Mouse (Mus musculus): ENCODE data around the gene Zfp638.

Gene Zfp638

DNA sequence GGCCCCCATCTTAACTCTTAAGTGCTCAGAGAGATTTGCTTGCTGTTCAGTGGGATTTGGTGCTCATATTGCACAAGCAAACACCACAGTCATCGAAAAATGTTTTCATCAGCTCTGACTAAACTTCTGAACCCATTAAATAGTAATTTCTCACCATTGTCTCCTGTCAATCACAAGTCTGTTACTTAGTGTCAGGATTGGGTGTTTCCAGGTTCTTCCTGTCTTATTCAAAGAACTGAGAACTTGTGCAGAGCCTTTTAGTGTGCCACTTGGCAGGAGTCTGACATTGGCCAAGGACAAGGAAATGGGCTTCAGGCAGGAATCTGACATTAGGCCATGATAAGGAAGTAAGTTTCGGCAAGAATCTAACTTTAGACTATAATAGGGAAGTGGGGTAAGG lies 28.9 kb upstream of the Zfp638 start:
- H3K36me3 ChIP-seq (ENCODE audit: insufficient read depth, low read length), result no peaks in the 10 kb centered on the region
- H3K27me3 ChIP-seq (ENCODE audit: insufficient read depth, low read length), result no peaks in the 10 kb centered on the region; the same call in 1 of the 2 replicates
- no peak overlapping the region for H3K4me3 ChIP-seq (replicated peaks; ENCODE audit: low read length)
- H3K4me1 ChIP-seq (replicated peaks; ENCODE audit: low read depth, low read length), result peaks cover 48% of the 10 kb centered on the region
- TF ChIP-seq NANOG (IDR thresholded peaks at IDR 0.05; ENCODE audit: borderline replicate concordance, low read length) (no peak), POU5F1 (IDR thresholded peaks at IDR 0.05; ENCODE audit: borderline replicate concordance, low read length) (no peak), CTCF (conservative IDR thresholded peaks at IDR 0.05; ENCODE audit: low read length) (no peak)
- H3K9me3 ChIP-seq (ENCODE audit: low read length), result no peaks in the 10 kb centered on the region

DNA sequence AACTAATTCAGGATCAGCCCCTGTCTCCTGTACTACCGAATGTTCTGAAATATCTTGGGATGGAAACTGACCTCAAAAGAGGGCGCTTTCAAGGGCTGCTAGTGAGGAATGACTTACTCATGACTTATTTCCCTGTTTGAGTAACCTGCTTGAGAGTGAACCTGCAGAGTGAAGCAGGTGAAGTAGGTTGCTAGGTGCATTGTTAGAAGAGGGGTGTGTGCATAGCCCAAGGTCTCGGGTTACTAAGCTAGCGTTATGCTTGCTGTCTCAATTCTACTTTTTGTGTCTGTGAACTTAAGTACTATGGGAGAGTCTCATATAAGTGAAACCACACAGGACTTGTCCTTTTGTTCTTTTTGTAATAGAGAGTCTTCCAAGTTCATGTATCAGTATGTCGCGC lies 26.8 kb upstream of the Zfp638 start:
- TF ChIP-seq CTCF (conservative IDR thresholded peaks at IDR 0.05; ENCODE audit: low read length), result no peak
- TF ChIP-seq NANOG (IDR thresholded peaks at IDR 0.05; ENCODE audit: borderline replicate concordance, low read length), result no peak
- TF ChIP-seq POU5F1 (IDR thresholded peaks at IDR 0.05; ENCODE audit: borderline replicate concordance, low read length), result no peak
- no peaks in the 10 kb centered on the region; the same call in 1 of the 2 replicates for H3K27me3 ChIP-seq (ENCODE audit: insufficient read depth, low read length)
- peaks cover 43% of the 10 kb centered on the region for H3K4me1 ChIP-seq (replicated peaks; ENCODE audit: low read depth, low read length)

DNA sequence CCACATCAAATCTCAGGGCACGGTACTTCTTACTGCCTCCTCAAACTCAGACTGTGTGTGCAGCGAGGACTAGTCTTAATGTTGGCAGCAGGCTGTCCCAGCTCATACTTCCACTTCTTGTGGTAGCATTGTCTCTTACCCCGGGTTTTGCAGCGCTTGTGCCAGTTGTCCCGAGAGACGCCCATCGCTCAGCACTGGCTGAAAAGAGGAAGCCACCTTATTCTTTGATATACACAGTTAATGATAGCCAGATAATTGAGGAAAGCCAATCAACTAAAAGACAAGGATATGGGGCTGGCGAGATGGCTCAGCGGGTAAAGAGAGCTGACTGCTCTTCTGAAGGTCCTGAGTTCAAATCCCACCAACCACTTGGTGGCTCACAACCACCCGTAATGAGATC lies 22.0 kb upstream of the Zfp638 start:
- TF ChIP-seq POU5F1 (IDR thresholded peaks at IDR 0.05; ENCODE audit: borderline replicate concordance, low read length) (no peak), CTCF (conservative IDR thresholded peaks at IDR 0.05; ENCODE audit: low read length) (no peak), NANOG (IDR thresholded peaks at IDR 0.05; ENCODE audit: borderline replicate concordance, low read length) (no peak)
- Histone ChIP-seq H3K36me3 (ENCODE audit: insufficient read depth, low read length) (no peaks in the 10 kb centered on the region), H3K4me3 (replicated peaks; ENCODE audit: low read length) (no peak overlapping the region), H3K9me3 (ENCODE audit: low read length) (no peaks in the 10 kb centered on the region), H3K27me3 (ENCODE audit: insufficient read depth, low read length) (no peaks in the 10 kb centered on the region; the same call in 1 of the 2 replicates), H3K4me1 (replicated peaks; ENCODE audit: low read depth, low read length) (peaks cover 14% of the 10 kb centered on the region)

More for the DNA sequence above, 26.8 kb upstream of the Zfp638 start:
- H3K9me3 ChIP-seq (ENCODE audit: low read length), result no peaks in the 10 kb centered on the region
- no peak overlapping the region for H3K4me3 ChIP-seq (replicated peaks; ENCODE audit: low read length)
- no peaks in the 10 kb centered on the region for H3K36me3 ChIP-seq (ENCODE audit: insufficient read depth, low read length)

DNA sequence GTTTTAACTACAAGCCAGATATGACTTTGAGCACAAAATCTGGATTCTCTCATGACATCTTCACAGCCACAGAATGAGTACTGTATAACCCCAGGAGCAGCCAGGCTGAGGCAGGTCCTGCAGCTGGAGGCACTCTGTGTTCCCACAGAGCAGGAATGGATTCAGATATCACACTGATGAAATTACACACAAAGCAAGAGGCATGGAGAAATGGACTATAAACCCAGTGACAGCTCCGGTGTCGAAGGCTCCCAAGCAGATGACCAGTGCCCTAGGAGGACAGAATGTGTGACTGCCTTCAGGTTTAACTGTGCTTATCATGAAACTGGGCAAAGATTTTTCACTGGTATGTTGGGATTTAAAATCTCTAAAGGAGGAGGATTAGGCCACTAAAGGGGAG lies 20.8 kb upstream of the Zfp638 start:
- H3K36me3 ChIP-seq (ENCODE audit: insufficient read depth, low read length), result no peaks in the 10 kb centered on the region
- H3K4me1 ChIP-seq (replicated peaks; ENCODE audit: low read depth, low read length), result peaks cover 7% of the 10 kb centered on the region; the same call in 1 of the 2 replicates
- H3K9me3 ChIP-seq (ENCODE audit: low read length), result no peaks in the 10 kb centered on the region
- H3K4me3 ChIP-seq (replicated peaks; ENCODE audit: low read length), result no peak overlapping the region
- no peak for TF ChIP-seq CTCF (conservative IDR thresholded peaks at IDR 0.05; ENCODE audit: low read length)
- TF ChIP-seq NANOG (IDR thresholded peaks at IDR 0.05; ENCODE audit: borderline replicate concordance, low read length), result no peak
- TF ChIP-seq POU5F1 (IDR thresholded peaks at IDR 0.05; ENCODE audit: borderline replicate concordance, low read length), result no peak
- H3K27me3 ChIP-seq (ENCODE audit: insufficient read depth, low read length), result no peaks in the 10 kb centered on the region; the same call in 1 of the 2 replicates

DNA sequence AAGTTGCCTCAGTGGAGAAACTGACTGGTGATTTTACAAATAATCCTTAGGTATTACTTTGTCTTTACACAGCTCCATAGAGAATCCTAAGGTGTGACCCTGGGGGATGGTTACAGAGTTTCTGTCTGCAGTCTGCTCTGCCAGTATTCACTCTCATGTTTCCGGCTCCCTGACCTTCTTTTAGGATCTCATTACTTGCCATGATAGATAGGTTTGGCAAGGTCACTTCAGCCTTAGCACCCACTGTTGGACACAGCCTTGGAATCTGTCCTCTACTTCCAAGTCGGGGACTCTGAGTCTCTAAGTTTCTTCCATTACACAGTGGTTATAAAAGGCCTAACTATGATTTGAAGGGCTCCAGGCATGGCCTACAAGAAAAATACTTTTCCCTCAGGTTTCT lies 17.5 kb upstream of the Zfp638 start:
- H3K9me3 ChIP-seq (ENCODE audit: low read length), result no peaks in the 10 kb centered on the region
- no peak for TF ChIP-seq CTCF (conservative IDR thresholded peaks at IDR 0.05; ENCODE audit: low read length)

DNA sequence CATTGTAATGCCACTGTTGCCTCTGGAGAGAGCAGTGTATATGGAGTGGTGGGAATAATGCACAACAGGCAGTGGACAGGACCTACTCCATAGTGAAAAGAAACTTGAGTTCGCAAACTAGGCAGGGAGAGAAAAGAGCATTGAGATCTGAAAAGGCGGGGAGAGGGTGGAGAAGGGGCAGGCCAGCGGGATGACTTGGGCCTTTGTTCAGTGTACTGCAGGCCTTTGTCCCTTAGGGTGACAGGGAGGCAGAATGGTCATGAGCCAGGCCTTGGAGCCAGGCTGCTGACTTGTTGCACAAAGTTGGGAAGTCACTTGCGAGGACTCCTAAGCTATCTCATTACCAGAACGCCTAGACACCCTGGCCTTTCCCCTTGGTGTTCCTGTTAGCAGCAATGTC lies 9.4 kb upstream of the Zfp638 start:
- H3K4me1 ChIP-seq (replicated peaks; ENCODE audit: low read depth, low read length), result peaks cover 13% of the 10 kb centered on the region
- H3K4me3 ChIP-seq (replicated peaks; ENCODE audit: low read length), result no peak overlapping the region
- no peak for TF ChIP-seq NANOG (IDR thresholded peaks at IDR 0.05; ENCODE audit: borderline replicate concordance, low read length)
- TF ChIP-seq CTCF (conservative IDR thresholded peaks at IDR 0.05; ENCODE audit: low read length), result no peak
- no peak for TF ChIP-seq POU5F1 (IDR thresholded peaks at IDR 0.05; ENCODE audit: borderline replicate concordance, low read length)
- H3K9me3 ChIP-seq (ENCODE audit: low read length), result no peaks in the 10 kb centered on the region
- no peaks in the 10 kb centered on the region for H3K27me3 ChIP-seq (ENCODE audit: insufficient read depth, low read length)
- H3K36me3 ChIP-seq (ENCODE audit: insufficient read depth, low read length), result no peaks in the 10 kb centered on the region

More for the DNA sequence above, 17.5 kb upstream of the Zfp638 start:
- Histone ChIP-seq H3K27me3 (ENCODE audit: insufficient read depth, low read length) (no peaks in the 10 kb centered on the region), H3K36me3 (ENCODE audit: insufficient read depth, low read length) (no peaks in the 10 kb centered on the region), H3K4me3 (replicated peaks; ENCODE audit: low read length) (no peak overlapping the region), H3K4me1 (replicated peaks; ENCODE audit: low read depth, low read length) (peaks cover 12% of the 10 kb centered on the region)

DNA sequence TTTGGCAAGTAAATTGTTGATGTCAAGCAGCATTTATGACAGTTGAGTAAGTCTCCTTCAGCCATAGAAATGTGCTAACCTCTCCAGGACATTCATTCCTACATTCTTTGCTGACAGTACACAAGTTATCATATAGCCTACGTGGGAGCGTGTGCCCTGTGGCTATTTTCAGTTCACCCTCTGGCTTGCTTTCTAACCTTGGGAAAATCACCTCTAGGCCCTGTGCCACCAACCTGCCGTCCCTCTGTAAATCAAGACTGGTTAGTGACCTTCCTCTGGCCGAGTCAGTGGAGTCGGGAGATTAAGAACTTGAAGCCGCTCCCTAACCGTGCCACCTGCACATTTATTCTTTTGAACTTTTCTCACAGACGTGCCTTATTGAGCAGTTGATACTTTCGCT lies 6.9 kb upstream of the Zfp638 start:
- Histone ChIP-seq H3K36me3 (ENCODE audit: insufficient read depth, low read length) (no peaks in the 10 kb centered on the region), H3K4me1 (replicated peaks; ENCODE audit: low read depth, low read length) (peaks cover 11% of the 10 kb centered on the region), H3K4me3 (replicated peaks; ENCODE audit: low read length) (no peak overlapping the region), H3K9me3 (ENCODE audit: low read length) (no peaks in the 10 kb centered on the region), H3K27me3 (ENCODE audit: insufficient read depth, low read length) (peaks cover 3% of the 10 kb centered on the region; the same call in 1 of the 2 replicates)
- TF ChIP-seq NANOG (IDR thresholded peaks at IDR 0.05; ENCODE audit: borderline replicate concordance, low read length) (no peak), CTCF (conservative IDR thresholded peaks at IDR 0.05; ENCODE audit: low read length) (no peak), POU5F1 (IDR thresholded peaks at IDR 0.05; ENCODE audit: borderline replicate concordance, low read length) (no peak)

DNA sequence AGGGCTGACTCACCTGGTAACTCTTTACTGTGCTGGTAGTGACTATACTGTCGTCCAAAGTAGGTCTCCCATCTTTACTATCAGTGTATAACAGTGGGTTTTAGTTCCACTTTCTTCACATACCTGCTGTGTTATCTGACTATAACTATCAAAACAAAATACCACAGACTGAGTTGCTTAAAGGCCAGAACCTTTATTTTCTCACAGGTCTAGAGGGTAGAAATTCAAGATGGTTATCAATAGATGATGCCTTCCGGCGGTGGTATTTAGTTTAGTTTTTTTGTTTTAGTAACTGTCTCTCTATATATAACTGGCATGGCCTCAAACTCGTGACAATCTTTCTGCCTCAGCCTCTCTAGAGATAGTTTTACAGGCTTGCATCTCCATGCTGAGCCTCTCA lies 3.4 kb upstream of the Zfp638 start:
- Histone ChIP-seq H3K36me3 (ENCODE audit: insufficient read depth, low read length) (no peaks in the 10 kb centered on the region), H3K9me3 (ENCODE audit: low read length) (no peaks in the 10 kb centered on the region), H3K4me3 (replicated peaks; ENCODE audit: low read length) (no peak overlapping the region), H3K27me3 (ENCODE audit: insufficient read depth, low read length) (peaks cover 23% of the 10 kb centered on the region), H3K4me1 (replicated peaks; ENCODE audit: low read depth, low read length) (peaks cover 17% of the 10 kb centered on the region)
- TF ChIP-seq POU5F1 (IDR thresholded peaks at IDR 0.05; ENCODE audit: borderline replicate concordance, low read length) (no peak), CTCF (conservative IDR thresholded peaks at IDR 0.05; ENCODE audit: low read length) (no peak), NANOG (IDR thresholded peaks at IDR 0.05; ENCODE audit: borderline replicate concordance, low read length) (no peak)

DNA sequence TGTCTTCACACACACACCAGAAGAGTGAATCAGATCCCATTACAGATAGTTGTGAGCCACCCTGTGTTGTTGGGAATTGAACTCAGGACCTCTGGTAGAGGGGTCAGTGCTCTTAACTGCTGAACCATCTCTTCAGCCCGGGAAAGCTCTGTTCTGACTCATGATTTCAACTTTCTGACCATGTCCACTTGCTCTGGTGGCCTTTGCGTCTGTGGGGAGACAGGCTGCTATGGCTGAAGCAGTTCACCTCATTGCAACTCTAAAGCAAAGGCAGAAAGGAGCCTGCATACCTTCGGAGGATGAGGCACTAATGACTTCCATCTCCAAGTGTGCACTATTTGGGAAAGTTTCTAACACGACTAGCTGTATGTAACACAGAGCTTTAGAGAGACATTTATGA lies 486 bp upstream of the Zfp638 start:
- peaks cover 14% of the 10 kb centered on the region for H3K4me1 ChIP-seq (replicated peaks; ENCODE audit: low read depth, low read length)
- peaks cover 5% of the 10 kb centered on the region for H3K9me3 ChIP-seq (ENCODE audit: low read length)
- H3K4me3 ChIP-seq (replicated peaks; ENCODE audit: low read length), result peak overlapping the region; percentile 92; the same call in 1 of the 2 replicates
- H3K27me3 ChIP-seq (ENCODE audit: insufficient read depth, low read length), result peaks cover 27% of the 10 kb centered on the region
- H3K36me3 ChIP-seq (ENCODE audit: insufficient read depth, low read length), result no peaks in the 10 kb centered on the region
- TF ChIP-seq POU5F1 (IDR thresholded peaks at IDR 0.05; ENCODE audit: borderline replicate concordance, low read length) (no peak), CTCF (conservative IDR thresholded peaks at IDR 0.05; ENCODE audit: low read length) (no peak), NANOG (IDR thresholded peaks at IDR 0.05; ENCODE audit: borderline replicate concordance, low read length) (no peak)

All from E14TG2a.4 (cell line).